Mouse (Mus musculus) G1E (cell line): ENCODE results near the gene Gm13289. TPM values are rescaled to one million over a fixed set of nuclear protein-coding genes. Genes with fewer than 3 reads are reported as not detected.
A peak's percentile ranks its signal among the peaks of the same experiment; 100 is the strongest.
"Not testable (repeated sequence)": the region's sequence is repeated elsewhere in the genome, so short reads cannot be mapped to it uniquely, and the experiment has no call there.

Experiments
- ATAC-seq: 2 replicates; pipeline ENCODE4 v1.8.0; 2016; ENCODE audit warnings: mild to moderate bottlenecking; ENCODE audit not compliant: insufficient number of reproducible peaks, poor library complexity, low FRiP score, severe bottlenecking; ENCODE audit errors: extremely low read depth
- DNase-seq: peaks from one replicate; pipeline ENCODE4 v3.0.0; 2012; ENCODE audit warnings: low spot score
- H3K27me3 ChIP-seq: 2 replicates; pipeline ENCODE4 v1.6.1; 2012; ENCODE audit warnings: mild to moderate bottlenecking, low read length, inconsistent platforms; ENCODE audit not compliant: insufficient read depth
- H3K36me3 ChIP-seq: replicated peaks from 2 replicates; pipeline ENCODE3; 2012; ENCODE audit warnings: mild to moderate bottlenecking, inconsistent platforms
- H3K4me1 ChIP-seq: 2 replicates; pipeline ENCODE4 v1.6.1; 2012; ENCODE audit warnings: low read depth, low read length, inconsistent platforms, mixed read lengths; ENCODE audit not compliant: insufficient read depth
- H3K4me3 ChIP-seq: 2 replicates; pipeline ENCODE4 v1.5.1; 2012; ENCODE audit warnings: low read depth, mild to moderate bottlenecking, inconsistent platforms, low read length, moderate library complexity, mixed read lengths
- H3K9me3 ChIP-seq: replicated peaks from 2 replicates; pipeline ENCODE4 v1.6.1; 2012; ENCODE audit warnings: inconsistent platforms
- CTCF ChIP-seq: IDR thresholded peaks from 2 replicates; pipeline ENCODE4 v1.5.1; 2012; ENCODE audit warnings: low read depth, low read length, inconsistent platforms, mixed read lengths
- GATA1 ChIP-seq: IDR thresholded peaks from 2 replicates; pipeline ENCODE4 v1.6.1; 2012; ENCODE audit warnings: borderline replicate concordance, low read length, inconsistent platforms, mixed read lengths
- GATA2 ChIP-seq: IDR thresholded peaks from 2 replicates; pipeline ENCODE4 v1.6.1; 2012; ENCODE audit warnings: low read depth, low read length, inconsistent platforms, borderline replicate concordance
- POLR2AphosphoS5 ChIP-seq: IDR thresholded peaks from 2 replicates; pipeline ENCODE4 v1.6.1; 2012; ENCODE audit warnings: low read depth, low read length, inconsistent platforms; ENCODE audit not compliant: insufficient replicate concordance
- TAL1 ChIP-seq: conservative IDR thresholded peaks from 2 replicates; pipeline ENCODE4 v1.6.1; 2012; ENCODE audit warnings: low read depth, low read length, inconsistent platforms, mixed read lengths
- polyA plus RNA-seq: library from polyadenylated mRNA; stranded (reverse); fragments of >175 nt; gene quantifications from 2 replicates; pipeline ENCODE4 v1.2.3, GENCODE M21; 2012
- total RNA-seq, 2 experiments: library from RNA; stranded (forward) in 1 of 2; stranded (reverse) in 1 of 2; fragments of 200-1000 nt in 1 of 2; fragments of >200 nt in 1 of 2; fragmentation: Nextera tagmentation in 1 of 2; gene quantifications; 2 replicates each; pipeline ENCODE4 v1.2.3; 2014 to 2017

The Gm13289 gene
- total RNA-seq (2014; fragmentation: Nextera tagmentation) (not detected in 2 replicates), total RNA-seq (2017) (not detected in 2 replicates), polyA plus RNA-seq (not detected in 2 replicates)

DNA sequence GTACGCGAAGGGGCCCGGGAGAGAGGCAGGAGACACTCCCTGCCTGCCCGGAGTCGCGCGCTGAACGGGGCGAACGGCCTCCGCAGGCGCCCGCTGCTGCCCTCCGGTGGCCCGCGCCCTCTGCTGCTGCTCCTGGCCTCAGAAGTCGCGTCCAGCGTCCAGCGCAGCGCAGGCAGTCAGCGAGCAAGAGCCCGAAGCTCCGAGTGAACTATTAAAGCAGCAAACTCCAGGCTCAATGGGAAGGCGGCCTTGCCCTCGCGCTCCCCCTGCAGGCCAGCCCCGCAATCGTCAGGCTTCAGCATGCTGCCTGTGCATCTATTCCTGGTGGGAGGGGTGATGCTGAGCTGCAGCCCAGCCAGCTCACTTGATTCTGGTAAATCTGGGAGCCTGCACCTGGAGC is at the start of gene Gm13289:
Gene Gm13289 (plus strand): TSS at position 301 of the 400 bp plus-strand sequence.
- H3K36me3 ChIP-seq, H3K4me1 ChIP-seq, DNase-seq, H3K9me3 ChIP-seq, H3K4me3 ChIP-seq, H3K27me3 ChIP-seq, ATAC-seq: not testable (repeated sequence)

- Histone ChIP-seq H3K27me3 (0 out of 2 replicates have a peak, but pooled peaks cover 4% of the 10 kb centered on the region), H3K9me3 (no peaks in the 10 kb centered on the region), H3K4me1 (peaks cover 5% of the 10 kb centered on the region), H3K4me3 (no peak overlapping the region), H3K36me3 (no peaks in the 10 kb centered on the region)
- ATAC-seq (no peak; the same call in 1 of the 2 replicates), DNase-seq (no peak)
- TF ChIP-seq CTCF (no peak), POLR2AphosphoS5 (no peak), GATA1 (no peak), TAL1 (no peak), GATA2 (no peak)
Observed at GRCm38 (mm10) chr4:88727324-88727723, 49.4 kb upstream of the Gm13289 start.

DNA sequence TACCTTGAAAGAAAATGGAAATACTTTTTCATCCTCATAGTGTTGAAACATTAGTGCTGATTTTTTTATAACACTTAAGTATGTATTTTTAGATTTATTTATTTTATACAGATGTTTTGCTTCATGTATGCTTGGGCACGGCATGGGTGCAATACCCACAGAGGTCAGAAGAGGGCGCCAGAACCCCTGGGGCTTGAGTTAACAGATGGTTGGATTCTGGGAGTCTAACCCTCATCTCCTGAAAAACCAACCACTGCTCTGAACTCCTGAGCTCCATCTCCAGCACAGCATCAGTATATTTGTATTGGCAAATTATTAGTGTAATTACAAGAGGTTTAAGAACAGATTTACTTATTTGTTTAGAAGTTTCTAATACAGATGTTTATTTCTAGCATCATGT is 38.2 kb upstream of the Gm13289 start:
- H3K27me3 ChIP-seq: 0 out of 2 replicates have a peak, but pooled peaks cover 3% of the 10 kb centered on the region
- H3K9me3 ChIP-seq: no peaks in the 10 kb centered on the region
- peak; percentile 77 for TF ChIP-seq CTCF
- no peak for TF ChIP-seq POLR2AphosphoS5
- TF ChIP-seq GATA1: no peak
- no peak for TF ChIP-seq TAL1
- ATAC-seq (no peak), DNase-seq (no peak)
- no peaks in the 10 kb centered on the region for H3K36me3 ChIP-seq
- H3K4me3 ChIP-seq: no peak overlapping the region
- H3K4me1 ChIP-seq: no peaks in the 10 kb centered on the region; the same call in 1 of the 2 replicates

- no peak overlapping the region for H3K4me3 ChIP-seq
- H3K36me3 ChIP-seq: no peaks in the 10 kb centered on the region
- H3K4me1 ChIP-seq: no peaks in the 10 kb centered on the region; the same call in 1 of the 2 replicates
- DNase-seq: no peak
- 0 out of 2 replicates have a peak, but pooled peaks cover 3% of the 10 kb centered on the region for H3K27me3 ChIP-seq
- no peaks in the 10 kb centered on the region for H3K9me3 ChIP-seq
- no peak for TF ChIP-seq CTCF
- no peak for TF ChIP-seq GATA2
- no peak for TF ChIP-seq POLR2AphosphoS5
- no peak for TF ChIP-seq GATA1
- no peak for TF ChIP-seq TAL1
- ATAC-seq: no peak
Observed at GRCm38 (mm10) chr4:88739036-88739435, 37.7 kb upstream of the Gm13289 start.

GRCm38 (mm10) chr4:88741426-88741825 is 35.3 kb upstream of the Gm13289 start:
- ATAC-seq: no peak
- TF ChIP-seq GATA1 (no peak), TAL1 (no peak), POLR2AphosphoS5 (no peak), GATA2 (no peak), CTCF (no peak)
- no peak overlapping the region for H3K4me3 ChIP-seq
- H3K9me3 ChIP-seq: no peaks in the 10 kb centered on the region
- no peaks in the 10 kb centered on the region for H3K36me3 ChIP-seq
- peaks cover 6% of the 10 kb centered on the region; the same call in 1 of the 2 replicates for H3K27me3 ChIP-seq
- H3K4me1 ChIP-seq: no peaks in the 10 kb centered on the region; the same call in 1 of the 2 replicates
- DNase-seq: no peak

- H3K36me3 ChIP-seq: no peaks in the 10 kb centered on the region
- DNase-seq (no peak), ATAC-seq (no peak)
- no peaks in the 10 kb centered on the region for H3K9me3 ChIP-seq
- H3K4me3 ChIP-seq: no peak overlapping the region
- TF ChIP-seq GATA1: no peak
- no peak for TF ChIP-seq CTCF
- no peak for TF ChIP-seq TAL1
- TF ChIP-seq GATA2: no peak
- TF ChIP-seq POLR2AphosphoS5: no peak
- no peaks in the 10 kb centered on the region; the same call in 1 of the 2 replicates for H3K4me1 ChIP-seq
- H3K27me3 ChIP-seq: peaks cover 6% of the 10 kb centered on the region; the same call in 1 of the 2 replicates
Observed at GRCm38 (mm10) chr4:88742771-88743371, 33.9 kb upstream of the Gm13289 start.

DNA sequence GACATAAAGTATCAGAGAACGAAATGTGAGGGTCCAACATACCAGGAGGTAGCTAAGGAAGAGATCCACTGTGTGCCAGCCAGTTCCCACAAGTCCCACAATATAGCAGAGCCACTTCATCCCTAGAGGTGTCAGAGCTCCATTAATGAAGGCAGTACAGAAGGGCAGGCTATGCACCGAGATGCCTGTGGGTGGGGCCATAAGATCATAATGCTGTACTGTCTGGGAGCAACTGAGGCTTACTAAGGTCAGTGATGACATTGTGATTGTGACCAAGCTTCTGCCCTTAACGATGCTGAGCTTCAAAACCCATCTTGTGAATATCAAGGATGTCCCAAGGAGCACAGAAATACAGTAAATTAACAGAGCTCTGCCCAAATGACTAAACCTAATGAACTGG is 32.5 kb upstream of the Gm13289 start:
- no peak for DNase-seq
- H3K9me3 ChIP-seq: no peaks in the 10 kb centered on the region
- H3K4me3 ChIP-seq: no peak overlapping the region
- H3K27me3 ChIP-seq: peaks cover 6% of the 10 kb centered on the region; the same call in 1 of the 2 replicates
- H3K36me3 ChIP-seq: no peaks in the 10 kb centered on the region
- H3K4me1 ChIP-seq: no peaks in the 10 kb centered on the region; the same call in 1 of the 2 replicates
- no peak for ATAC-seq
- TF ChIP-seq TAL1 (no peak), GATA2 (no peak), POLR2AphosphoS5 (no peak), GATA1 (no peak), CTCF (no peak)
